Mouse (Mus musculus) limb, embryonic 10.5 days (tissue): ENCODE measurements around the gene Tnpo2. TPM values are rescaled to one million over a fixed set of nuclear protein-coding genes. Genes with fewer than 3 reads are reported as not detected.
"Not testable (repeated sequence)": the region's sequence is repeated elsewhere in the genome, so short reads cannot be mapped to it uniquely, and the experiment has no call there.

Source experiments
- DNase-seq: peaks from one replicate; pipeline ENCODE4 v3.0.0-alpha.2; 2017; ENCODE audit warnings: low spot score
- H3K27ac ChIP-seq: fragments of 300-500 bp; sonication (generic); 2 replicates; pipeline ENCODE4 v1.5.1; 2016; ENCODE audit warnings: mild to moderate bottlenecking
- H3K27me3 ChIP-seq: fragments of 300-500 bp; sonication (generic); 2 replicates; pipeline ENCODE4 v1.6.1; 2016; ENCODE audit warnings: low read depth, mild to moderate bottlenecking; ENCODE audit not compliant: poor library complexity, severe bottlenecking
- H3K36me3 ChIP-seq: fragments of 300-500 bp; sonication (generic); 2 replicates; pipeline ENCODE4 v1.6.1; 2016; ENCODE audit warnings: mild to moderate bottlenecking, moderate library complexity
- H3K4me1 ChIP-seq: fragments of 300-500 bp; sonication (generic); 2 replicates; pipeline ENCODE4 v1.6.1; 2016
- H3K4me3 ChIP-seq: fragments of 300-500 bp; sonication (generic); 2 replicates; pipeline ENCODE4 v1.5.1; 2016; ENCODE audit warnings: mild to moderate bottlenecking, moderate library complexity
- H3K9me3 ChIP-seq: fragments of 300-500 bp; sonication (generic); replicated peaks from 2 replicates; pipeline ENCODE4 v1.6.1; 2016; ENCODE audit warnings: mild to moderate bottlenecking
- WGBS: fragments of 180-500 bp; shearing (Covaris S2); methylation state at CpG from one replicate; pipeline ENCODE4 v1.1.7; 2016; 5-methylcytosine and 5-hydroxymethylcytosine counted together
- polyA plus RNA-seq: library from polyadenylated mRNA; unstranded; fragments of >200 nt; fragmentation: Nextera tagmentation; extraction: Ambion mirVana; gene quantifications from 2 replicates; pipeline ENCODE4 v1.2.1, GENCODE M21; 2016

The Tnpo2 gene
- polyA plus RNA-seq, 1 experiment from 2014 or later, result 28.4 TPM

- not testable (repeated sequence) for H3K27me3 ChIP-seq, H3K27ac ChIP-seq, H3K9me3 ChIP-seq, DNase-seq, H3K4me3 ChIP-seq
- H3K4me1 ChIP-seq, result peaks cover 42% of the 10 kb centered on the region
- peaks cover 44% of the 10 kb centered on the region for H3K36me3 ChIP-seq
- 94% methylated on average over 4 of the region's 4 CpGs for WGBS
Observed at GRCm38 (mm10) chr8:85082169-85082568, 45.5 kb downstream of the Tnpo2 start.

GRCm38 (mm10) chr8:85083108-85083813 is 46.5 kb downstream of the Tnpo2 start, which contains the start of gene Man2b1:
Man2b1 (plus strand) TSS chr8:85083270.
- Histone ChIP-seq H3K27ac (peak within 1 kb of the TSS; percentile 83), H3K27me3 (no peaks in the 10 kb centered on the region), H3K9me3 (no peaks in the 10 kb centered on the region), H3K4me3 (peak within 1 kb of the TSS; percentile 73), H3K4me1 (peaks cover 42% of the 10 kb centered on the region), H3K36me3 (peaks cover 46% of the 10 kb centered on the region)
- DNase-seq, result peak; percentile 80
- 3% methylated on average over 30 of the region's 30 CpGs for WGBS

GRCm38 (mm10) chr8:85084633-85085032 is 47.9 kb downstream of the Tnpo2 start:
- no peak for DNase-seq
- no peaks in the 10 kb centered on the region for H3K27me3 ChIP-seq
- no peak overlapping the region for H3K4me3 ChIP-seq
- no peaks in the 10 kb centered on the region for H3K9me3 ChIP-seq
- H3K36me3 ChIP-seq, result peaks cover 47% of the 10 kb centered on the region
- H3K27ac ChIP-seq, result no peak overlapping the region
- peaks cover 38% of the 10 kb centered on the region for H3K4me1 ChIP-seq
- 88% methylated on average over 8 of the region's 8 CpGs for WGBS

GRCm38 (mm10) chr8:85086238-85086637 is 49.5 kb downstream of the Tnpo2 start:
- Histone ChIP-seq H3K4me3 (no peak overlapping the region), H3K27ac (no peak overlapping the region), H3K27me3 (no peaks in the 10 kb centered on the region), H3K9me3 (no peaks in the 10 kb centered on the region), H3K36me3 (peaks cover 53% of the 10 kb centered on the region), H3K4me1 (peaks cover 28% of the 10 kb centered on the region)
- DNase-seq, result no peak
- WGBS, result 84% methylated on average over 3 of the region's 3 CpGs

- Histone ChIP-seq H3K27me3 (no peaks in the 10 kb centered on the region), H3K4me3 (no peak overlapping the region), H3K4me1 (peaks cover 9% of the 10 kb centered on the region), H3K36me3 (peaks cover 68% of the 10 kb centered on the region), H3K9me3 (no peaks in the 10 kb centered on the region), H3K27ac (no peak overlapping the region)
- 87% methylated on average over 2 of the region's 2 CpGs for WGBS
- DNase-seq, result no peak
Observed at GRCm38 (mm10) chr8:85088771-85089170, 52.1 kb downstream of the Tnpo2 start.

GRCm38 (mm10) chr8:85090856-85091255 is 54.1 kb downstream of the Tnpo2 start:
- Histone ChIP-seq H3K27ac (no peak overlapping the region), H3K9me3 (no peaks in the 10 kb centered on the region), H3K4me3 (no peak overlapping the region), H3K36me3 (peaks cover 77% of the 10 kb centered on the region), H3K27me3 (no peaks in the 10 kb centered on the region), H3K4me1 (peaks cover 3% of the 10 kb centered on the region; the same call in 1 of the 2 replicates)
- 90% methylated on average over 11 of the region's 11 CpGs for WGBS
- DNase-seq, result no peak

GRCm38 (mm10) chr8:85091526-85092090 is 54.9 kb downstream of the Tnpo2 start:
- no peak overlapping the region for H3K4me3 ChIP-seq
- no peak overlapping the region for H3K27ac ChIP-seq
- peaks cover 80% of the 10 kb centered on the region for H3K36me3 ChIP-seq
- H3K4me1 ChIP-seq, result peaks cover 3% of the 10 kb centered on the region; the same call in 1 of the 2 replicates
- 22% methylated on average over 21 of the region's 21 CpGs for whole genome bisulfite sequencing
- DNase-seq, result no peak
- no peaks in the 10 kb centered on the region for H3K9me3 ChIP-seq
- no peaks in the 10 kb centered on the region for H3K27me3 ChIP-seq

- Histone ChIP-seq H3K36me3 (peaks cover 72% of the 10 kb centered on the region), H3K27me3 (no peaks in the 10 kb centered on the region), H3K4me1 (peaks cover 3% of the 10 kb centered on the region; the same call in 1 of the 2 replicates), H3K4me3 (no peak overlapping the region), H3K9me3 (no peaks in the 10 kb centered on the region), H3K27ac (no peak overlapping the region)
- WGBS, result 93% methylated on average over 13 of the region's 13 CpGs
- no peak for DNase-seq
Observed at GRCm38 (mm10) chr8:85095051-85095450, 58.3 kb downstream of the Tnpo2 start.

GRCm38 (mm10) chr8:85095566-85095965 is 58.9 kb downstream of the Tnpo2 start:
- WGBS, result 94% methylated on average over 7 of the region's 7 CpGs
- DNase-seq, result no peak
- Histone ChIP-seq H3K36me3 (peaks cover 72% of the 10 kb centered on the region), H3K9me3 (no peaks in the 10 kb centered on the region), H3K27me3 (no peaks in the 10 kb centered on the region), H3K4me1 (peaks cover 3% of the 10 kb centered on the region; the same call in 1 of the 2 replicates), H3K4me3 (no peak overlapping the region), H3K27ac (no peak overlapping the region)

- peaks cover 67% of the 10 kb centered on the region for H3K36me3 ChIP-seq
- 95% methylated on average over 16 of the region's 16 CpGs for WGBS
- no peak for DNase-seq
- H3K27ac ChIP-seq, result no peak overlapping the region
- no peaks in the 10 kb centered on the region for H3K27me3 ChIP-seq
- H3K4me1 ChIP-seq, result peaks cover 3% of the 10 kb centered on the region; the same call in 1 of the 2 replicates
- no peaks in the 10 kb centered on the region for H3K9me3 ChIP-seq
- no peak overlapping the region for H3K4me3 ChIP-seq
Observed at GRCm38 (mm10) chr8:85096196-85096595, 59.5 kb downstream of the Tnpo2 start.

- peaks cover 62% of the 10 kb centered on the region for H3K36me3 ChIP-seq
- H3K27me3 ChIP-seq, result no peaks in the 10 kb centered on the region
- H3K9me3 ChIP-seq, result no peaks in the 10 kb centered on the region
- no peak overlapping the region for H3K27ac ChIP-seq
- H3K4me1 ChIP-seq, result no peaks in the 10 kb centered on the region
- 90% methylated on average over 4 of the region's 4 CpGs for WGBS
- no peak overlapping the region for H3K4me3 ChIP-seq
- no peak for DNase-seq
Observed at GRCm38 (mm10) chr8:85096850-85097249, 60.1 kb downstream of the Tnpo2 start.

- H3K27ac ChIP-seq, result no peak overlapping the region
- H3K4me1 ChIP-seq, result no peaks in the 10 kb centered on the region
- DNase-seq, result no peak
- no peaks in the 10 kb centered on the region for H3K9me3 ChIP-seq
- H3K4me3 ChIP-seq, result no peak overlapping the region
- peaks cover 37% of the 10 kb centered on the region for H3K36me3 ChIP-seq
- no peaks in the 10 kb centered on the region for H3K27me3 ChIP-seq
- 89% methylated on average over 4 of the region's 4 CpGs for WGBS
Observed at GRCm38 (mm10) chr8:85100076-85100665, 63.5 kb downstream of the Tnpo2 start.
